Mouse (Mus musculus) adrenal gland, postnatal 4 days (tissue): ENCODE data around the gene Fasl. TPM values are rescaled to one million over a fixed set of nuclear protein-coding genes. Genes with fewer than 3 reads are reported as not detected.
A peak's percentile ranks its signal among the peaks of the same experiment; 100 is the strongest.

ENCODE experiments used
- DNase-seq, 2 experiments: peaks; one replicate each; pipeline ENCODE4 v3.0.0; 2021 to 2022; ENCODE audit warnings: low spot score in 2 of 2, mixed read lengths in 2 of 2
- total RNA-seq, 2 experiments: library from RNA; stranded (reverse); gene quantifications; 2 replicates each; pipeline ENCODE4 v1.2.3; 2021

Gene Fasl
- total RNA-seq, 2 experiments from 2014 or later, result not detected

GRCm38 (mm10) chr1:161761556-161761955 lies 26.7 kb downstream of the Fasl start:
- no peak for DNase-seq

GRCm38 (mm10) chr1:161756547-161756946 lies 31.7 kb downstream of the Fasl start:
- DNase-seq, result no peak

GRCm38 (mm10) chr1:161751311-161751710 lies 37.0 kb downstream of the Fasl start:
- no peak for DNase-seq

GRCm38 (mm10) chr1:161750471-161751041 lies 37.7 kb downstream of the Fasl start:
- DNase-seq, result no peak

- no peak for DNase-seq
Observed at GRCm38 (mm10) chr1:161748685-161749084, 39.6 kb downstream of the Fasl start.

- DNase-seq, result peak in 1 of 2 experiments; percentile 37
Observed at GRCm38 (mm10) chr1:161748138-161748537, 40.2 kb downstream of the Fasl start.

GRCm38 (mm10) chr1:161746542-161747302 lies 41.6 kb downstream of the Fasl start:
- no peak for DNase-seq

- no peak for DNase-seq
Observed at GRCm38 (mm10) chr1:161744855-161745254, 43.4 kb downstream of the Fasl start.

GRCm38 (mm10) chr1:161744209-161744608 lies 44.1 kb downstream of the Fasl start:
- DNase-seq, result no peak

GRCm38 (mm10) chr1:161742481-161743267 lies 45.6 kb downstream of the Fasl start:
- no peak for DNase-seq

- DNase-seq, result no peak
Observed at GRCm38 (mm10) chr1:161736848-161737247, 51.4 kb downstream of the Fasl start.

- DNase-seq, result no peak
Observed at GRCm38 (mm10) chr1:161736255-161736654, 52.0 kb downstream of the Fasl start.

- no peak for DNase-seq
Observed at GRCm38 (mm10) chr1:161735465-161736046, 52.7 kb downstream of the Fasl start.

GRCm38 (mm10) chr1:161734741-161735211 lies 53.5 kb downstream of the Fasl start:
- no peak for DNase-seq

- DNase-seq, result no peak
Observed at GRCm38 (mm10) chr1:161734314-161734713, 54.0 kb downstream of the Fasl start.

Other genes with a start within 250 kb of the Fasl start
- gene Suco, start 88.2 kb upstream of the Fasl start, total RNA-seq, result 10 to 100 TPM; 45.6 to 50.3 TPM
- 10 to 100 TPM; 22.2 to 27.0 TPM for gene Pigc, start 180.7 kb upstream of the Fasl start, total RNA-seq
- gene 4930558K02Rik, start 191.1 kb upstream of the Fasl start, total RNA-seq, result under 1 TPM in 1 of 2 experiments, not detected in 1; 0.31 TPM